Mouse (Mus musculus) E14TG2a.4 (cell line): ENCODE measurements around the gene Rln1.

ENCODE experiments used
- CTCF ChIP-seq: conservative IDR thresholded peaks from 2 replicates; pipeline ENCODE4 v1.5.1; 2014; ENCODE audit warnings: low read length
- NANOG ChIP-seq: IDR thresholded peaks from 2 replicates; pipeline ENCODE4 v1.6.1; 2014; ENCODE audit warnings: borderline replicate concordance, low read length, mixed read lengths
- POU5F1 ChIP-seq: IDR thresholded peaks from 2 replicates; pipeline ENCODE4 v1.6.1; 2014; ENCODE audit warnings: low read length, borderline replicate concordance

- TF ChIP-seq CTCF (no peak), NANOG (no peak), POU5F1 (no peak)
Observed at GRCm38 (mm10) chr19:29341029-29341428, 6.6 kb upstream of the Rln1 start.
